Mouse (Mus musculus) layer of hippocampus, postnatal 14 days (tissue): ENCODE measurements at regions not wholly inside any gene's neighbourhood (a gene's known extent, or its start where the extent isn't known, plus 50 kb on each side); places are given as distances from the start of the nearest gene placed in this dataset.

Experiments used
- DNase-seq, 2 experiments: peaks; one replicate each; pipeline ENCODE4 v3.0.0; 2021 to 2022; ENCODE audit warnings: low spot score in 2 of 2, mixed read lengths in 1 of 2

GRCm38 (mm10) chr16:62981821-62982220 is 127.7 kb downstream of the Pros1 start:
- DNase-seq, result no peak

- no peak for DNase-seq
Measured at GRCm38 (mm10) chr16:62982558-62982957, 128.5 kb downstream of the Pros1 start.

GRCm38 (mm10) chr16:62995555-62995954 is 141.4 kb downstream of the Pros1 start:
- DNase-seq, result no peak

GRCm38 (mm10) chr16:63011151-63011734 is 157.1 kb downstream of the Pros1 start:
- DNase-seq, result no peak

GRCm38 (mm10) chr16:63014453-63014852 is 160.3 kb downstream of the Pros1 start:
- no peak for DNase-seq

GRCm38 (mm10) chr16:63016144-63016543 is 162.0 kb downstream of the Pros1 start:
- peak in 1 of 2 experiments; percentile 31 for DNase-seq

GRCm38 (mm10) chr16:63016658-63017057 is 162.6 kb downstream of the Pros1 start:
- no peak for DNase-seq

- no peak for DNase-seq
Measured at GRCm38 (mm10) chr16:63030399-63030798, 176.3 kb downstream of the Pros1 start.

GRCm38 (mm10) chr16:63031035-63031434 is 176.9 kb downstream of the Pros1 start:
- no peak for DNase-seq

GRCm38 (mm10) chr16:63031802-63032201 is 177.7 kb downstream of the Pros1 start:
- peak in 1 of 2 experiments; percentile 11 for DNase-seq

- no peak for DNase-seq
Measured at GRCm38 (mm10) chr16:63049100-63049499, 195.0 kb downstream of the Pros1 start.

- no peak for DNase-seq
Measured at GRCm38 (mm10) chr16:63062883-63063282, 208.8 kb downstream of the Pros1 start.

- DNase-seq, result no peak
Measured at GRCm38 (mm10) chr16:63069987-63070386, 215.9 kb downstream of the Pros1 start.

- no peak for DNase-seq
Measured at GRCm38 (mm10) chr16:63075814-63076213, 221.7 kb downstream of the Pros1 start.

GRCm38 (mm10) chr16:63081383-63081782 is 227.3 kb downstream of the Pros1 start:
- no peak for DNase-seq

- DNase-seq, result no peak
Measured at GRCm38 (mm10) chr16:63083256-63083655, 229.1 kb downstream of the Pros1 start.

- DNase-seq, result no peak
Measured at GRCm38 (mm10) chr16:63084021-63084756, 230.1 kb downstream of the Pros1 start.

GRCm38 (mm10) chr16:63086086-63086796 is 232.1 kb downstream of the Pros1 start:
- DNase-seq, result peak in 1 of 2 experiments; percentile 64

- DNase-seq, result peak; percentile 58 to 81
Measured at GRCm38 (mm10) chr16:63091471-63092300, 237.6 kb downstream of the Pros1 start.

- DNase-seq, result no peak
Measured at GRCm38 (mm10) chr16:63094126-63094840, 240.2 kb downstream of the Pros1 start.

GRCm38 (mm10) chr16:63102362-63102761 is 248.3 kb downstream of the Pros1 start:
- DNase-seq, result no peak
